Mouse (Mus musculus) forebrain, postnatal 0 days (tissue): ENCODE measurements at regions not wholly inside any gene's neighbourhood (a gene's known extent, or its start where the extent isn't known, plus 50 kb on each side); places are given as distances from the start of the nearest gene placed in this dataset.
A peak's percentile ranks its signal among the peaks of the same experiment; 100 is the strongest.

Experiments
- ATAC-seq: fragments of 200-750 bp; cut with Nextera tagmentation; 2 replicates; pipeline ENCODE4 v1.8.0; 2017; ENCODE audit warnings: mild to moderate bottlenecking, moderate library complexity
- DNase-seq: peaks from one replicate; pipeline ENCODE4 v3.0.0-alpha.2; 2015
- H3K27ac ChIP-seq: fragments of 300-500 bp; sonication (generic); 2 replicates; pipeline ENCODE4 v1.5.1; 2014; ENCODE audit warnings: low read depth, mild to moderate bottlenecking, antibody characterized with exemption, low read length, moderate library complexity, mixed read lengths
- H3K27me3 ChIP-seq: fragments of 300-500 bp; sonication (generic); 2 replicates; pipeline ENCODE4 v1.6.1; 2014; ENCODE audit warnings: mild to moderate bottlenecking, low read length, mixed read lengths; ENCODE audit not compliant: insufficient read depth
- H3K36me3 ChIP-seq: fragments of 300-500 bp; sonication (generic); 2 replicates; pipeline ENCODE4 v1.6.1; 2014; ENCODE audit warnings: mild to moderate bottlenecking, moderate library complexity; ENCODE audit not compliant: insufficient read depth
- H3K4me1 ChIP-seq: fragments of 300-500 bp; sonication (generic); 2 replicates; pipeline ENCODE4 v1.6.1; 2014; ENCODE audit warnings: antibody characterized with exemption; ENCODE audit not compliant: insufficient read depth
- H3K4me2 ChIP-seq: fragments of 300-500 bp; sonication (generic); 2 replicates; pipeline ENCODE4 v1.6.1; 2014; ENCODE audit warnings: low read depth, mild to moderate bottlenecking, moderate library complexity
- H3K4me3 ChIP-seq: fragments of 300-500 bp; sonication (generic); 2 replicates; pipeline ENCODE4 v1.5.1; 2014; ENCODE audit warnings: low read depth, low read length, mixed read lengths
- H3K9ac ChIP-seq: fragments of 300-500 bp; sonication (generic); 2 replicates; pipeline ENCODE4 v1.6.1; 2014; ENCODE audit warnings: mild to moderate bottlenecking
- H3K9me3 ChIP-seq: fragments of 300-500 bp; sonication (generic); 2 replicates; pipeline ENCODE4 v1.6.1; 2016; ENCODE audit warnings: low read length
- CTCF ChIP-seq: sonication (generic); IDR thresholded peaks from 2 replicates; pipeline ENCODE4 v1.5.1; 2016; ENCODE audit warnings: antibody characterized with exemption, control low read depth, low read depth
- WGBS: fragments of 180-500 bp; shearing (Covaris S2); extraction: QIAGEN DNeasy Blood & Tissue Kit; methylation state at CpG from one replicate; pipeline ENCODE4 v1.1.7; 2014; 5-methylcytosine and 5-hydroxymethylcytosine counted together

DNA sequence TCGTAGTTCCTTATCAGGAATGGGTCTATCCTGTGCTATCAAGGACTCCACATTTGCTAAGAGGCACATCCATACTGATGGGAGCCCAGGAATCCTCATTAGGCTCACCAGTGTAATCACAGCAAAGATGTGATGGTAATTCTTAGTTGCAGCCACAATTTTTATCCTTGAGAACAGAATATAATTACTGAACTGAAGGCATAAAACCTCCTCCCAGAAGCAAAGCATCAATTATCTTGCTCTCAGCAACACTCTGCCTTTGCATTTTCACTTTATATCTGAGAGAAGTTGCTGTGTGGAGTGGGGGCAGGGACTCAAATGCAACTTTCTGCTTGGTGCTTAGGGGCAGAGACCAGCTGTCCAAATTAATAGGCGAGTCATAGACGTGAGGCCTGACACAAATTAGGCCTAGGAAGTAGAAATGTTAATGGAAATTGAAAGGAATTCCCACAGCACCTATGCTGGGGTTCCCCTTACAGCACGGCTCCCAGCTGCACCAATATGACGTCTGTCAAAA is 676.2 kb downstream of the Ccdc50 start:
- ATAC-seq = peak; percentile 53; the same call in 1 of the 2 replicates
- no peak for DNase-seq

DNA sequence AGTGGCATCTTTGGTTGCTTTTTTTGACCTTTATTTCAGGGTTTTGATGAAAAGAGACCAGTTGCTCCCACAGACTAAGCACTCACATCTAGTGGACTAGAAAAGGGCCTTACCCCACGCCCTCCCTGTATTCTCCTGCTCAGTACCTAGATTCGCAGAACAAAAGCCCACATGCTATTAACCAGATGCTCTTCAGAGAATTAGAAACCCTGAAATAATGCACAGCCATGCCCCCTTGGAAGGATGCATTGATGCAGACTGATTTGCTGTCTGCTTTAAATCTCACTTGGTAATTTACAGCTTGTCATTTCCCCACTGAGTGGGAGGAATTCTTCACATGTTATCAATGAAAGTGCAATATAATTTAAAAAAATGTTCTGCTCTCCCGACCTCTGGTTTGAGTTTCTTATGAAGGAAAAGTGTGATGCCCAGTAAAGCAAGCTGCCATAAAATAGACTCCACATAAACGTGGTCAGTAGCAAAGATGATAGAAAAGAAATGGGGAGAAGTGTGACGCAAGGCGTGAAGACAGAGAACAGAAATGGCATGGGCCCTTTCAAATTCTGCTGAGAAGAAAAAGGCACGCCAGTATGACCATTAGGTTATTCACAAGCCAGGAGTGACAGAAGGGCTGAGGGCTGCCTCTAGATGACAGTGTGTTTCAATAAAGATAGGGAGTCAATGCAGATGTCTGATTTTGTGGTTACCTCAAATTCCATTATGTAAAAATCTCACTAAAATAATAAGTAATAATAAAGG is 669.8 kb downstream of the Fgf12 start:
- no peak for TF ChIP-seq CTCF
- H3K9ac ChIP-seq = no peak overlapping the region
- H3K9me3 ChIP-seq = no peaks in the 10 kb centered on the region
- H3K27me3 ChIP-seq = no peaks in the 10 kb centered on the region
- ATAC-seq (no peak), DNase-seq (no peak)
- H3K4me2 ChIP-seq = no peak overlapping the region
- no peaks in the 10 kb centered on the region for H3K36me3 ChIP-seq
- no peaks in the 10 kb centered on the region for H3K4me1 ChIP-seq
- WGBS = 31% methylated on average over 7 of the region's 7 CpGs
- no peak overlapping the region for H3K4me3 ChIP-seq
- H3K27ac ChIP-seq = no peak overlapping the region

More for the DNA sequence above, 676.2 kb downstream of the Ccdc50 start:
- Histone ChIP-seq H3K36me3 (no peaks in the 10 kb centered on the region), H3K27me3 (no peaks in the 10 kb centered on the region), H3K9ac (no peak overlapping the region), H3K4me3 (no peak overlapping the region), H3K4me2 (no peak overlapping the region), H3K4me1 (no peaks in the 10 kb centered on the region), H3K27ac (no peak overlapping the region), H3K9me3 (no peaks in the 10 kb centered on the region)
- 56% methylated on average over 5 of the region's 5 CpGs for WGBS
- TF ChIP-seq CTCF = no peak

- H3K36me3 ChIP-seq = no peaks in the 10 kb centered on the region
- no peaks in the 10 kb centered on the region for H3K4me1 ChIP-seq
- no peak overlapping the region for H3K27ac ChIP-seq
- peak; percentile 68 for ATAC-seq
- no peak overlapping the region for H3K4me3 ChIP-seq
- no peaks in the 10 kb centered on the region for H3K9me3 ChIP-seq
- H3K4me2 ChIP-seq = no peak overlapping the region
- WGBS = 13% methylated on average over 6 of the region's 6 CpGs
- TF ChIP-seq CTCF = no peak
- H3K27me3 ChIP-seq = no peaks in the 10 kb centered on the region
- peak; percentile 30 for DNase-seq
- H3K9ac ChIP-seq = no peak overlapping the region
These were observed 663.3 kb downstream of the Fgf12 start for GRCm38 (mm10) chr16:28089489-28090134.

DNA sequence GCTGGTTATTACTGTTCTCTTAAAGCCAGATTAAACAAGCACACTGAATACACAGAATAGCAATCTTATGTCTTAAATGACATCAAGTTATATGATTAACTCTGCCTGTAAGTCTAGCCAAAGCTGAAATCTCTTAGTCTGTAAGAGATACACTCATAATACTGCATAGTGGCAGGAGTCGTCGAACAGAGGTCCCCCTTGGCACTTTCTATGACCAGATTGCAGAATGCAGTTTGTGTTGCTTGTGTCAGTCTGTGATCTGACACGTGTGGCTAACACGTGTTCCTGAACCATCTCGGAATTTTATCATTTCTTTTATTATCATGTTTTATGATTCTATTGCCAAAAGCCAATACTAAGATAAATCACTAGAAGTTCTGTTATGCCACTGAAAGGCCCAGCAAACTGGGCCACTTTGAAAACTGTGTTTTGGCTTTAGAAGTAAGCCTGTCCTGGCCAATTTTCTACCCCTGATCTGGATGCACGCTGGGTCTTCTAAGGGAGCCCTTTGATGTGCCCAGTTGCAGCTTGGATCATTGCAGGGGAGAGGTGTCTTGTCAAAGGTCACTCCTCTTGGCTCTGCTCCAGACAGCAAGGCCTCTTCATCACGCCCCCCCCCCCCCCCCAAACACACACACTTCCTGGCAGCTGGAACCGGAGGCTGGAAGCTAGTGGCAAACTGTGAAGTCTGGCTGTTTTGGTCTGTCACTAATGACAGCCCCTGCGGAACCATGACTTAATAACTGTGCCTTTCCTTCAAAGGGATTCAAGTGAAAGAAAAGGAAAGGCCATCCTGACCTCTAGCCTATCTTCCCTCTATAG is 648.4 kb downstream of the Fgf12 start:
- peak; percentile 39 for DNase-seq
- peaks cover 6% of the 10 kb centered on the region; the same call in 1 of the 2 replicates for H3K4me1 ChIP-seq
- ATAC-seq = peak; percentile 63
- H3K4me2 ChIP-seq = no peak overlapping the region
- no peaks in the 10 kb centered on the region for H3K36me3 ChIP-seq
- WGBS = 26% methylated on average over 9 of the region's 9 CpGs
- H3K4me3 ChIP-seq = no peak overlapping the region
- no peaks in the 10 kb centered on the region for H3K27me3 ChIP-seq
- no peak overlapping the region for H3K9ac ChIP-seq
- TF ChIP-seq CTCF = no peak
- H3K27ac ChIP-seq = no peak overlapping the region
- no peaks in the 10 kb centered on the region for H3K9me3 ChIP-seq

DNA sequence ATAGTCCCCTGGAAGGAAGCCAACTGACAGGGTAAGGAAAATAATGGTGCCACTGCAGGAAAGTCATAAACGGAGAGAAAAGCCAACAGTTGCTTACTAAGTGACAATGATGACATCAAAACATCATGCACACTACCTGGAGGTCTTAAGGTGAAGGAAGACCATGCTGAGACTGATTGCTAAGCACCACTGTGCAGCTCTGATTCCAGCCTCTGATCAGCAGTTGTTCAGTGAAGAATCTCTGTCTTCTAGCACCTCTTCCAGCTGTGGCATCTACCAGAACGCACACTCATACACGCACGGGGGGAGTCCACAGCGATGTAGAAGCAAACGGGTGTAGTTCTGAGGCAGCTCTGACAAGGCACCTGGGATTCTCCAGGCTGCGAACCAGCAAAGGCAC is 647.8 kb downstream of the Fgf12 start:
- no peak for TF ChIP-seq CTCF
- Histone ChIP-seq H3K9me3 (no peaks in the 10 kb centered on the region), H3K27me3 (no peaks in the 10 kb centered on the region), H3K4me1 (peaks cover 6% of the 10 kb centered on the region; the same call in 1 of the 2 replicates), H3K4me3 (no peak overlapping the region), H3K27ac (no peak overlapping the region), H3K36me3 (no peaks in the 10 kb centered on the region), H3K4me2 (no peak overlapping the region), H3K9ac (no peak overlapping the region)
- 75% methylated on average over 7 of the region's 7 CpGs for WGBS
- no peak for DNase-seq
- ATAC-seq = no peak

DNA sequence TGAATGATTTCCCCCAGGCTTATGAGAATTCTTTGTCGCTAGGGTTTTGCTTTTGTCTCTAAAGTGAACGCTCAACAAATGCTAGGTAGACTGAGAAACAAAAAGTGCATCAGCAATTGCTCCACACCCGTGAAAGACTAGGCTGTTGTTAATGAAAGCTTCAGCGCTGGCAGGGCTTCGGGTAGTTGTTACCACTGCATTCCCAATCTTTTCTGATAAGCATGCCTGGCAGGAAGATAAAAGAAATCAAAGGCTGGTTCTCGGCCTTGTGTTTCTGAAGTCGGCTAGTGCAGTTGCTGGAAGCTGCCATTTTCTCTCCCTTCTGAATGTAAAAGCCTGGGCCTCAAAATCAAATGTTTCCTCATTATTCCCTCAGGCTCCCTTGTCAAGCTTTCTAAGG is 647.0 kb downstream of the Fgf12 start:
- Histone ChIP-seq H3K36me3 (no peaks in the 10 kb centered on the region), H3K4me2 (no peak overlapping the region), H3K4me3 (no peak overlapping the region), H3K9ac (no peak overlapping the region), H3K4me1 (peaks cover 6% of the 10 kb centered on the region; the same call in 1 of the 2 replicates), H3K27ac (0 out of 2 replicates have a peak overlapping the region, but pooled peaks have one; percentile 67), H3K27me3 (no peaks in the 10 kb centered on the region), H3K9me3 (no peaks in the 10 kb centered on the region)
- 11% methylated on average over 7 of the region's 7 CpGs for WGBS
- DNase-seq = peak; percentile 37
- no peak for ATAC-seq
- no peak for TF ChIP-seq CTCF
